Mouse (Mus musculus): ENCODE data around the gene Tnip3. TPM values are rescaled to one million over a fixed set of nuclear protein-coding genes. Genes with fewer than 3 reads are reported as not detected.

The Tnip3 gene
- total RNA-seq (2021): 0.27 TPM in 1 of 2 replicates, not detected in the other
- long read RNA-seq: 0 reads

GRCm38 (mm10) chr6:65525192-65525591, at the start of gene Tnip3:
Gene Tnip3 (plus strand): TSS chr6:65525313.
- no peak for DNase-seq

GRCm38 (mm10) chr6:65498786-65499185, 26.3 kb upstream of the Tnip3 start:
- no peak for DNase-seq

GRCm38 (mm10) chr6:65510051-65510669, 15.0 kb upstream of the Tnip3 start:
- peak; percentile 62 for DNase-seq

- no peak for DNase-seq
These were observed 11.3 kb upstream of the Tnip3 start for GRCm38 (mm10) chr6:65513813-65514212.

GRCm38 (mm10) chr6:65516759-65517158, 8.4 kb upstream of the Tnip3 start:
- DNase-seq: no peak

GRCm38 (mm10) chr6:65520821-65521220, 4.3 kb upstream of the Tnip3 start:
- DNase-seq: no peak

- no peak for DNase-seq
These were observed 2.8 kb downstream of the Tnip3 start for GRCm38 (mm10) chr6:65527892-65528291.

GRCm38 (mm10) chr6:65531232-65531848, 6.2 kb downstream of the Tnip3 start:
- DNase-seq: no peak

- no peak for DNase-seq
These were observed 8.6 kb downstream of the Tnip3 start for GRCm38 (mm10) chr6:65533687-65534086.

- no peak for DNase-seq
These were observed 12.3 kb downstream of the Tnip3 start for GRCm38 (mm10) chr6:65537327-65537884.

- no peak for DNase-seq
These were observed 13.0 kb downstream of the Tnip3 start for GRCm38 (mm10) chr6:65538022-65538652.

- no peak for DNase-seq
These were observed 13.8 kb downstream of the Tnip3 start for GRCm38 (mm10) chr6:65538921-65539320.

GRCm38 (mm10) chr6:65540138-65540537, 15.0 kb downstream of the Tnip3 start:
- DNase-seq: no peak

- no peak for DNase-seq
These were observed 16.0 kb downstream of the Tnip3 start for GRCm38 (mm10) chr6:65541094-65541493.

- DNase-seq: no peak
These were observed 17.3 kb downstream of the Tnip3 start for GRCm38 (mm10) chr6:65542391-65542790.

- DNase-seq: no peak
These were observed 17.8 kb downstream of the Tnip3 start for GRCm38 (mm10) chr6:65542913-65543312.

- DNase-seq: no peak
These were observed 39.0 kb downstream of the Tnip3 start for GRCm38 (mm10) chr6:65563887-65564656.

GRCm38 (mm10) chr6:65564657-65565039, 39.5 kb downstream of the Tnip3 start:
- DNase-seq: no peak

- peak; percentile 7 for DNase-seq
These were observed 44.6 kb downstream of the Tnip3 start for GRCm38 (mm10) chr6:65569741-65570140.

- no peak for DNase-seq
These were observed 53.2 kb downstream of the Tnip3 start for GRCm38 (mm10) chr6:65578151-65578973.

GRCm38 (mm10) chr6:65583029-65583428, 57.9 kb downstream of the Tnip3 start:
- DNase-seq: no peak

Measured in adrenal gland, postnatal 25 days (tissue).